Mouse (Mus musculus) large intestine, adult 2 months (tissue): ENCODE data around the gene Kirrel3. TPM values are rescaled to one million over a fixed set of nuclear protein-coding genes. Genes with fewer than 3 reads are reported as not detected.
A peak's percentile ranks its signal among the peaks of the same experiment; 100 is the strongest.

Source experiments
- DNase-seq: peaks from one replicate; pipeline ENCODE4 v3.0.0-alpha.2; 2012; ENCODE audit warnings: low read depth, low spot score
- WGBS: fragments of 180-500 bp; shearing (Covaris S2); methylation state at CpG from one replicate; pipeline ENCODE4 v1.1.7; 2018; 5-methylcytosine and 5-hydroxymethylcytosine counted together
- polyA plus RNA-seq: library from polyadenylated mRNA; depleted of rRNA; stranded (reverse); fragments of >200 nt; gene quantifications from 2 replicates; pipeline ENCODE4 v1.2.3, GENCODE M21; 2012

Kirrel3 gene
- polyA plus RNA-seq, 1 experiment = 0.21 TPM

DNA sequence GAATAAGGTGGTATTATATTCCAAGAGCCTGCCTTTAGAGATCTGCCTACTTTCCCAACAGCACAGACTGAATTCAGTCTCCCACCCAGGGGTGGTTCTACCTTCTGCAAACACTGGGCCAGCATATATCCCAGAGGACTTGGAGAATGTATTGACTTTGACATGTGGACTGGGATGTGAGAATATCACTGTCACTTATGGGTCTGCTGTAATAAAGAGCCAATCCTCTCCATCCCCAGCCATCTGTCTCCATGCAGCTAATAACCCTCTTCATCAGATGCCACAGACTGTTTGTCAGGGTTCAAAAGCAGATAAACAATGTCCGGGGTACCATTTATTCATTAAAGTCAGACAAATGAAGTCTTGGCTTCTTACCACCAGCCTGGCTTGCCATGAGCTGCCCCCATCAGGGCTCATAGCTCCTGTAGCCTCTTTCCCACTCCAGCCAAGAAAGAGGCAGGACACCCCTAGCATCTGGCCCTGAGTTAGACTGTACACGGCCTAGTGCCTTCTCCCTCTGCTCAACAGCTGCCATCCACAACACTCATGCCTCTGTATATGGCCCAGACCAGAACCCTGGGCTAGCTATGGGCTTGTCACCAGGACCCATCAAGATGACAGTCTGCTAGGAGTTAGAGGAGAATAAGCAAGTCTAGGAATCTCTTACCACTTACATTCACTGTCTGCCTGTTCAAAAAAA is 426.7 kb downstream of the Kirrel3 start:
- 89% methylated on average over 2 of the region's 2 CpGs for WGBS
- no peak for DNase-seq

DNA sequence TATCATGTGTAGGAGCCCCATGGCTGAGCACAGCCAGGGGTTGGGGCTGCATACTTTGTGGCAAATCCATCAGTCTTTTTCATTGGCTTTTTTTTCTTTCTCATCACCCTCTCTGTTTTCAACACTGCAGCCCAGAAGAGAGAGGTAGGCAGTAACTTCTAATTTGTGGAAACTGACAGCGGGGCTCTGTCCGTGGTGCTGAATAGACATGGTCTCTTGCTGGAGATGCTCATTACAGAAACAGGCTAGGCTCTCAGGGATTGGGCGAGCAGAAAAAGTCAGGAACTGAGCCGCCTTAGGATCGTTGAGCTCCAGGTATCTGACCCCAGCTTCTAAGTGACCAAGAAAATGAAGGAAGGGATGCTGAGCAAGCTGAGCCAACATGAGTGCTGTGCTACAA is 427.3 kb downstream of the Kirrel3 start:
- WGBS = 5% methylated on average over 5 of the region's 5 CpGs
- peak; percentile 1 for DNase-seq

DNA sequence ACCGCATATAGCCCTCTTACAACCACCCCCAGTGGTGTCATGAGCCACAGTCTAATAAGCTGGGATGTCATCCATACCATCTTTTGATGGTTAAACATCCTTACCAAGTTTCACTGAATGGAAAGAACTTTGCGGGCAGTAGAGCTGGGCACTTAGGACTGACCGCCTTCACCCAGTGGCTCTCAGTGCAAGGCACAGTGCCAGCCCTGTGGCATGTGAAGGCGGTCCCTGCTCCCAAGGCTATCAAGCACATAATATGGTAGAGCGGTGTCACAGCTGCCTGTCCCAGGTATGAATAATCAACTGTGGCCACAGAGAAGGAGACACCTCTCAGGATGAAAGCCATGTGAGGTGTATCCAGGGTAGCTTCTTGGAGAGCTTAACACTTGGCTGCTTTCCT is 433.3 kb downstream of the Kirrel3 start:
- no peak for DNase-seq
- 96% methylated on average over 5 of the region's 5 CpGs for WGBS

DNA sequence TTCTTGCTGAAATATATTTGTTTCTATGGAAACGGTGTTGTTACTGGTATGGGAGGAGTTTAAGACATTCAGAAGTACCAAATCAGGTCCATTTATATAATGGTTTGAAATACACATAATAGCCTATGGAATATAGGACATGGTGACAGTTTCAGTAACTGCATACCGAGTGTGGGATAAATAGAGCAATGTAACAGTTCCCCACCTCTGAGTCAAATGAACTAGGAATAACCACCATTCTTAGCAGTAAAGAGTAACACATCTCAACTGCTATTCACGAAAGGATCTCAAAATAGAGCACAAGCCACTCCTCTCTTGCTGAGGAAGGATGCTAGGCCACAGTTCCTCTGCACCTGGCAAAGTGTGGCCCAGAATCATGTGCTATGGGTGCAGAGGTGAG is 434.4 kb downstream of the Kirrel3 start:
- DNase-seq = no peak
- WGBS = 67% methylated on average over 3 of the region's 3 CpGs

DNA sequence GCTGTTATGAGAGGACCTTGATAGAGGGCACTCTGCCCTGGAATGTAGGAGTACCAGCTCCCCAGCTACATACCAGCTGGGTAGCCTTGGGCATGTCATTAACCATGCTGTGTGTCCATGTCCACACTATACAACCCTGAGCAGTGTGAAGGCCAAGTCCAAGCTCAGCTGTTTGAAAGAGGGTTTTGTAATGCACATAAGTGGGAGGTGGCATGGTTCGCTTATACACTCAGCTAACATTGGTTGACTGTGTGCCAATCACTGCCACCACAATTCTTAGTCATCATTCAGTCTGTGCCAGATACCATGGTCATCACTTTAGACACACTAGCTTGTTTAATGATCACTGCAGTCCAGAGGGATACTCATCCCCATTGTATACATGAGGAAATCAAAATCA is 436.2 kb downstream of the Kirrel3 start:
- whole genome bisulfite sequencing = 68% methylated on average over 1 of the region's 1 CpGs
- no peak for DNase-seq

DNA sequence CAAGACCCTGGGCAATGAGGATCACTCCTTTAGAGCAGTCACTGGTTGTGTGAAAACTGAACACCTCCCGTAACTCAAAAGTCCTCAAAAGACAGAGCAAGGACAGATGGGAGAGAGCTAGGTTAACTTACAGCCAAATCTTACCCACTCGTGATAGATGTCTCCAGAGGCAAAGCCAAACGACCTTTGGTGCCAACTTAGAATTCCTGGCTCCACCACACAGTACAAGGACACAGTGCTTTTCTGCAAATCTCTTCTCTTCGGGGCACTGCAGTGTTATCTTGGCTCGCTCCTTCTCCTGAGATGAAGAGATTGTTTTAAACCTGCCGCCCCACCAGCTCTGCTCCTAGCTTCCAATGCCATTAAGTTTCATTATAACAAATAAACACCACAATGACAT is 437.0 kb downstream of the Kirrel3 start:
- DNase-seq = no peak

DNA sequence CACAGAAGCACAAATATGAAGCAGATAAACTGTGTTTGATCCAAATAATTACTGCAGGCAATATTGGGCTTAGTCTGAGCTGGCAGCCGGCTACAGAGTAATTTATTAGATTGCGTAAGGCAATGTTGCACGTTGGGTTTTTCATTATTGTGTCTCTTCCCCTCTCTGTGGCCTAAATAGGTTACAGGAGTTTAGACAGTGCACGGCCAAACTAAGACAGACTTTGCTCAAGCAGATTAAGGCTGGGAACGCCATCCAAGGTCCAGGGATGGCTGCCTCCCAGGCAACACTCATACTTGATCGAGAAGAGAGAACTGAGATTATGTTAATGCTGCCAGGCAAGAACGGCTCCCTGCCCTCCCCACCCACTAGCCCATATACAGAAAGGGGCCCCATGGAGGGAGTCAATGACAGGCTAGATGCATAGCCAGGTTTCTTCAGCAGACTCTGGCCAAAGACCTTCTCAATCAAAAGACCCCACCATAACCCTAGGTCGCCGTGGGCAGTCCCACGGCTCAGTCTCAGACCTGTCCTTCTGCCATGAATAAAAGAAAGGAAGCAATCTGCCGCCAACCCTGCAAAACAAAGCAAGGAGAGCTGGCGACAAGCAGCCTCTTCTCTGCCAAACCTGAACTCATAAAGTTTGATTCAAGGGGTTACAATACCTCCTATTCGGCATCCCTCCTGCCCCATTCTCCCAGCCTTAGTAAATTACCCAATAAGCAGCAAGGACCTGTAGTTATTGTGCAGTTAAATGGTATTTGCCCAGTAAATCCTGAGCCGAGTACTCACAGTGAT is 437.6 kb downstream of the Kirrel3 start:
- WGBS = 60% methylated on average over 14 of the region's 14 CpGs
- no peak for DNase-seq

More for the DNA sequence above, 437.0 kb downstream of the Kirrel3 start:
- WGBS = 67% methylated on average over 6 of the region's 6 CpGs

DNA sequence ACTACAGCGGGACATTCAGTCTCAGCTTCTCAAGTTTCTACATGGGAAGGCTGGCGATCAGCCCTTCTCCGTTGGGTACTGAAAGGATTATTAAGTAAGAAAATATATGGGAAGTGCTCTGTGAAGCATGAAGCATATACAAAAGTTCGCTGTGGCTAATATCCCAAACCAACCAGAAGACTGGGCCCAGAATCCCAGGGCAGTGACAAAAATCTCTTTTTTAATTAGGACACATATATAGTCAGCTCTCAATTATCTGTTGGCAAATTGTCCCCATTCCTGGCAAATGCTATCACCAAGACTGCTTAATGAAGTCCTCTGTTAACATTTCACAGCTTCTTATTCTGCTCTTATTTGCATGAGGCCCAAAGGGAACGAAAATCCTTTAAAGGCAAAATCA is 439.9 kb downstream of the Kirrel3 start:
- no peak for DNase-seq
- WGBS = 74% methylated on average over 5 of the region's 5 CpGs

DNA sequence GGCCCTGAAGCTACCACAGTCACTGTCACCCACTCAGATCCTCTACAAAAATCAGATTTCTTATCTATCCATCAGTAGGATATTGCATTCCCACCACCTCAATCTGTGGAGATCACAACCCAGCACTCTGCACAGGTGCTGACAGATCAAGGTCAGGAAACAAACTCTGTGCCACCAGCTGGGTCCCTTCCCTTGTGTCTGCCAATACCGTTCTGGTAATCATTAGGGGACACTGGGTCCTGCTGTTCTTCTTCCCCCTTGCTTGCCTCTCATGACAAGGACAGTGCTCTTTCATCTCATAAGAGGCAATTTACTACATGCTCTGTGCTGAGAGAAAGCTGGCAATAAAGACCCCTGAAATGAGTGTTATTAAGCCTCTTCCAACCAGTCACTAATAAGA is 444.7 kb downstream of the Kirrel3 start:
- no peak for DNase-seq
- 68% methylated on average over 1 of the region's 1 CpGs for WGBS

DNA sequence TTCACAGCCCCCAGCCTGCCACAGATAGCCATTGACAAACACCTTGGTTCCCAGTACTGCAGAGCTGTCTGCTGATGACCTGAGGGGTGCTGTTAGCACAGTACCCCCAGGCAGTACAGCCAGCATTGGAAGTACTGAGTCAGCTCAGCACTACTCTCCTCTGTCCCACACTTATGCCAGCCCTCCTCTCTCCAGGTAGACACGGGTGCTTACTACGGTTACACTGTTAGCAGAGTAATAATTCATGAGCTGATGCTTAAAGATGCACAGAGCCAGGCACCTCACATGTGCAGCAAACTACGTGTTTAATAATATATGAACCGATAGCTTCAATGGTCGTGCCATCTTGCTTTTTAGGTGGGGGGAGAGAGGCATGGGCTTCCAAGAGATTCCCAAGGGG is 452.4 kb downstream of the Kirrel3 start:
- no peak for DNase-seq
- 78% methylated on average over 5 of the region's 5 CpGs for WGBS

DNA sequence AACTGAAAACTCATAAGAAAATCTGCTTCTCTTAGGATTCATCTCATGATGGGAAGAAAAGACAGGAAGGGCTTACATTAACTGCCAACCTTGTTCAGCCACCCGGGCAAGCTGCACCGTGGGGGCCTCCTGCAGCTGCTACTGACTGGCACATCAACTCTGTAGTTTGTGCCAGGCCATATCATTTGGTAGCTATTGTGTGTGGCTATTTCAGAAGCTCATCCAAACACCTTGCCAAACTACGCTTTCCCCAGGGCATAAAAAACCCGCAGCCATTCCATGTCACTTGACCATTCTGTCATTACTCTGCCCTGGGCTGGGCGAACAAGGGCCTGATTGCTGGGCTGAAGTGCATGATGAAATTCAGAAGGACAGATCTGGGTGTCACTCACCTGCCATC is 453.9 kb downstream of the Kirrel3 start:
- no peak for DNase-seq
- 88% methylated on average over 5 of the region's 5 CpGs for WGBS

DNA sequence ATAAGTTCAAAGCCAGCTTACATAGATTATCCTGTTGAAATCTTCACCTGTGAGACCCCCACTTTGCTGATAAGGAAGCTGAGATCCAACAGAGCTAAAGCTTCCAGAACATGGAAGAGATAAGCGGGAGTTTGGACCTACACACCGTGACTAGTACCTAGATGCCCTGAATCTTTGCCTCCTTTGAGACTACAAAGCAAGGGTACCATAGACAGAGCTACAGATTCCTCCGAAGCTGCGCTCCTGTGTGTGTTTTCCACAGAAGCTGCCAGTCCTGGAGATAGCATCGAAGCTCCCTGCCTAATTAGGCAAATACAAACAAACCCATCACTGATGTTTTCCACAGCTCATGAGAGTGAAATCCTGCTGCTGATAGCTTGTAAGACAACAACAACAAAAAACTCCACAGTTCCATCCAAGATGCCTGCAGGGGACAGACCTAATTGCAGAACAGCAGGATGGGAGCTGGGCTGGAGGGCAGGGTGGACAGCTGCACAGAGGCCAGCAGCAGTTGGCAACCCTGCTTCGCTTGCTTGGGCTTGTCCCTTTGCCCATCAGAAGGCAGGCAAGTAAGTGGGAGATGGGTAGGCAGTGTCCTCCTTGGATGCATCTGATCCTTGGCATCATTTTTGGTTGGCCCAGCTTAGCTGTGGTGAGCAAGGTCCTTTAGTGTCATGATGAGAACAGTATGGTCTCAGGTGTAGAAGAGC is 456.6 kb downstream of the Kirrel3 start:
- 73% methylated on average over 6 of the region's 6 CpGs for WGBS
- no peak for DNase-seq

DNA sequence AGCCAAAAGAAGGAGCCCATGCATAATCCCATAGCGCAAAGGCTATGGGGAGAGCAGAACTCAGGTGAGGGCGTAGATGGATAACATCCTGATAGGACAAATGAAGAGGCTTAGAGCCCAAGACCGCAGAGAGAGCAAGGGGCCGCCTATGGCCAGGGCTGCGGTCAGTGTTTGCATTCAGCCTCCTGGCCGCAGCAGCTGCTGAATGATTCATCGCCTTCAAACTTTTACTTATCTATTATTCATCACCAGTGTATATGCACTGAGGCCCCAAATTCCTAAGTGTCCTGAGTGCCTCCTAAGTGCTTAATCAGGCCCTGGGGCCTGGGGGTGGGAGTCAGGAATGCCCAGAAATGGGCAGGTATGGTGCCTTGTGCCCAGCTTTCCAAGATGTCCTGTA is 457.3 kb downstream of the Kirrel3 start:
- WGBS = 76% methylated on average over 7 of the region's 7 CpGs
- DNase-seq = no peak

DNA sequence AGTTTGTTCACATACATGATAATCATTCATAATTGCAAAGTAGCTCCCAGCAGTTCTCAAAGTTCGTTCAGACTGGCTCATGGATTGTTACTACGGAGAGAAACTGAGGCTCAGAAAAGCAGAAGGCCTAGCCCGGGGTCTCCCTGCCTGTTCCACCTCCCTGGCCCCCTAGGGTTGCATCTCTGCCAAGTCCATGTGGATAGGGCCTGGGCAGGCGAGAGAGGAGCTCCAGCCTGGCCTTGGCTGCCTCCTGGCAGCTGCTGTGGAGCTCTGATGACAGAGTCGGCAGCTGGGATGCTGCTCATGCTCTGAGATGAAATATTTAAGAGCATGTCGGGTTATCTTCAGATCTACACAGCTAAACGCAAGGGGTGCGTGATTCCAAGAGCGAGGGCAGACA is 459.6 kb downstream of the Kirrel3 start:
- 69% methylated on average over 9 of the region's 9 CpGs for WGBS
- no peak for DNase-seq

DNA sequence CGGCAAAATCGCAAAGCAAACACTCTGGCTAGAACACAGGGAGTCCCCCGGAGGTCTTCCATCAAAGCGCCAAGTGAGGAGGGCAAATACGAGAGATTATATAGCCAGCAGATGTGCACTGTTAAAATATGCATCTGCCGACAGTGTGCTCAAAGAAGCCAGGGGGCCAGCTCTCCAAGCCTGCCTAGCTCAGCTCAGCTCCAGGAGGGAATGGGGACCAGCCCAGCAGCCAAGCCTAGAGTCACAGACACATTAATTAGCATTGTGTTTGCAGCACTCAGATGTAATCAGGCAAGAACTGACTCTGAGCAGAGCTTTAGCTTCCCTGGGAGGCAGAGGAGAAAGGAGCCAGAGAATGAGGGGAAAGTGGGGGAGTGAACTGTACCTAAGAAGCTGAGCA is 461.6 kb downstream of the Kirrel3 start:
- WGBS = 40% methylated on average over 6 of the region's 6 CpGs
- DNase-seq = no peak

DNA sequence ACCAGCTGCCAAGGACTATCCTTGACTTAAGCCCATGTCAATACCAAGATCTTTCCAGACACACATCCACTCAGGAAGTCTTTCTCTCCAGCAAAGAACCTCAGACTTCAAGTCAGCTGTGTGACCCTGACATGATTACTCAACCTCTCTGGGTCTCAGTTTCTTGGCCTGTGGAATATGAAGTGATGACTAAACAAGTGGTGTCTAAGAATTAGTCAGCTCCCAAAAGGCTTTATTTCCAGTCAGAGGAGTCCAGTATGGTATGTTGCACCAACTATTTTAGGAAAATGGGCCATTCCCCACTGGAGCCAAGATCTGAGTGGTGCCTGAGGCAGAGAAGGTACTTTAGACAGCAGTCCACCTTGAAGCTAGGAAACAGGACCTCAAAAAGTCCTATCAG is 462.0 kb downstream of the Kirrel3 start:
- DNase-seq = no peak

DNA sequence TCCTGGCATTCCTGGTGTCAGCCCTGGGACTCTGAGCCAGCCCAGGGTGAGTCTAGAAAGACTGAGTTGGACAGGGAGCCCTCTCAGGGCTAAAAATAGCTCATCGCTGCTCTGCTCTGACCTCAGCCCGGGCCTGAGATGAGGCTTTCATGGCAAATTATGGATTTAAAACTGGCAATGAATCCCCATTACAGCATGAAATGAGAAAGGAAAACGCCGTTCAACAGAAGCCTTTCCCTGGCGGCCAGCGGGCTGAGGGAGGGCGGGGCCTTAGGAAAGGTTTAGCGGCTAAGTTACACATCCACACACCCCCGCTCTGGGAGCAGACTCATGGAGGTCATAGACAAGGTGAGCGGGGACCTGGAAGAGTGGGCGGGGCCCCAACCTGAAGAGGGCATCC is 467.7 kb downstream of the Kirrel3 start:
- no peak for DNase-seq

DNA sequence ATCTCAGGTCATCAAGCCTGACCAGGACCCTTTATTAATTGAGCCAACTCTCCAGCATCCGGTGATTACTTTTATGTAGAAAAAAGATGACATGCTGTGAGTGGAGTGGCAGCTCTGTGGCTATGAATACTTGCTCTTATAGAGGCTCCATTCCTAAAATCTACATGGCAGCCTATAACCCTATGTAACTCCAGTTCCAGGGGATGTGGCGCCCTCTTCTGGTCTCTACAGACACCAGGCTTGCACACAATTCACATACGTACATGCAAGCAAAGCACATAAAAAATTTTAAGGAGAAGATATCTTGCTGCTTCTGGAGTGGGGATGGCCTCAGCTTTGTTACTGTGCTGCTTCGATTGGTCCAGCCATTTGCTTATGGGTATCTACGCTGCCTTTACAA is 468.5 kb downstream of the Kirrel3 start:
- WGBS = 73% methylated on average over 5 of the region's 5 CpGs
- no peak for DNase-seq

More for the DNA sequence above, 467.7 kb downstream of the Kirrel3 start:
- 49% methylated on average over 11 of the region's 11 CpGs for WGBS

DNA sequence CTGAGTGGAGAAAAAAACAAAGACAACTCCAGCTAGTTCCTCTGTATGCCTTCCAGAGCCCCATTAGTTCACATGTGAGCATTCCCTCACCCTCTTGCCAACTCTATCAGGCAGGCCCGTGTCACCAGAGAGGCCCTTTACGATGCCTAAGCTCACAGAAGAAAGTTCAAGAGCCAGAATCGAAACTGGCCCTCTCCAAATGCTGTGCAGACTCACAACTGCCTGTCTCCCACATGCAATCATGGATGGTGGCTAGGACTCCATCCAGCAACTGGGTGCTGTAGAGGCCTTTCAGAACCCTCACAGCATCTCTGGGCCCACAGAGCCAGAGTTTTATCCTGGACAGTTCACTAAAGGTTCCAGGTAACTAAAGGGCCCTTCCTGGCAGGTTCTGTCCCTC is 470.8 kb downstream of the Kirrel3 start:
- DNase-seq = no peak
- WGBS = 57% methylated on average over 3 of the region's 3 CpGs

DNA sequence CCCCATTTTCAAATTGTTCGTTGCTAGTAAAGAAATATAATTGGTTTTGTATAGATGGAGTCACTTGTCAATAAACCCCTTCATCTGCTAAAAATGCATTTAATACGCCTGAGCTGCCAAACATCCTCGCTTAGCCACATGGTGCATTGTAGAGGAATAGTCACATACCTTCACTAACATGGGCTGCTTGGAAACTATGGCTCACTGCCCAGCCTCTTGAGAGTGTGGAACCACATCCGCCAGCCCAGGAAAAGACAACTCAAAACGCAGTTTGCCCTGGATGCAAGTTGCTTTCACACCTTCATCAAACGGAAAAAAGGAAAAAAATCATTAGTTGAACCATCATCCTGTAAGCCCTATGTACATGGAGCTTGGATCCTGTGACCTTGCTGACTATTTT is 472.0 kb downstream of the Kirrel3 start:
- DNase-seq = no peak
- WGBS = 68% methylated on average over 6 of the region's 6 CpGs
